Mouse (Mus musculus): ENCODE measurements around the gene Chrm4.

Chrm4 gene

DNA sequence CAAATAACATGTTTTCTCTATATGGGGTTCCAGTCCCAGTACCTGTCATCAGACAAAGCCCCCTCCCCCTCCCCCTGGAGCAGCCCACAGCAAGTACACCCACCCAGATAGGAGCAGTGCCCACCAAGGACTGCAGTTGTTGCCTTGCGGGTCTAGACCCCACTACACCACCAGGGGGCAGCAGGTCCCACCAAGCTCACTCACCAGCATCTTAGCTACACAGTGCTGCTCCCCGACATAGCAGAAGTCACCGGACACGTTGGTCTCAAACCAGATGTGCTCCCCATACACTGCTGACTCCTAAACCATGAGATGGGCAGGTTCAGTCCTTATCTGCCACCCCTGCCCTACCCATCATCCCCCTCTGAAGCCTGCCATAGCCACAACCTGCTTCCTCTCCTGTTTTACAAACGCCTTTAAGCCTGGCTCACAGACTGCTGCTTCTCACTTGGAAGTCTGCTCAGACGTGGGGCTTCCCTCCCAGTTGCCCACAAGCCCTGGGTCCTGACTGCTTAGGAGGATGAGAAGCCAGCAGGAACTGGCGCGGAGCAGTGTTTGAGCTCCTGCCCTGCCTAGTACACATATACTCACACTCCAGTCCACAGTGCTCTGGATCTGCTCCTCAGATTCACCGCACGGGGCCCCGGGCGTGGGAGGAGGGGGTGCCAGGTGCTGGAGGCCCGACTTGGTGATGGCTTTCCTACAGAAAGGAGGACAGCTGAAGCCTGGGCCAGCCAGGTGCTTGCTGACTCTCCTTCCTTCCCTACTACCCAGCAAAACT lies 17.3 kb downstream of the Chrm4 start:
- peak; percentile 90 for DNase-seq

DNA sequence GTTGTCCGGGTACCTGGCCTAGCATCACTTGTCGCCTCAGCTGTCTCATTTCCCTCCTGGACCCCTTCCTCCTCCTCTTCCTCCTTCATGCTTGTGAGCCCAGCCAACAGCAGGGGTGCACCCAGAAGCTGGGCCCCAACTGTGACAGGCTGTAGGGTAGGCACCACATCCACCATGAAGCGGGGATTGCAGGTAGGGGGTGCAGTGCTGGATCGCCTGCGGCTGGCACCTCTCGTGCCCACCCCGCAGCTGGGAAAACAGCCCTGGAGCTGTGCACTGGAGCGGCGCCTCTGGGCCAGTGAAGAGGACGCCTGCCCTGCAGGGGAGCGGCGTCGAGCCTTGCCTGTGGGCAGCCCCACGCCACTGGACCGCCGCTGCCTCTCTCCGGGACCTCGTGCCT lies 18.4 kb downstream of the Chrm4 start, which contains the start of gene Gm9821:
TSS of gene Gm9821 (plus strand) at position 221 of the 400 bp plus-strand sequence.
- no peak for DNase-seq

DNA sequence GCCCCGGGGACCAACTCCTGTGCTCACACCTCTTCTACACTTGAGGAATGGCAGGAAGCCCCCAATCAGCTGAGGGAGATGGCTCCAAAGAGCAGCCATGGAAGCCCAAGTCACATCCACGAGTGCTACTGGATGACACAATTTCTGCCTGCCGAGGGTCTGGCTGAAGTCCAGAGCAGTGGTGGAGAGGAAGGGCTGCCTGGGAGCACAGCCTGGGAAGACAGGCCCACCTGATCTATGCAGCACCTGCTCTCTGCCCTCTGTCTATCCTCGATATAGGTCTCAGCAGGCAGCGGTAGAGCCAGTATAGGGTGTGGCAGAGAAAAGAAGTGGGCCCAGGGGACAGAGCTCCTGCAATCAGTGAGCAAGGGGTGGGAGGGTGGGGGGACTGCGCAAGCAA lies 19.8 kb downstream of the Chrm4 start:
- no peak for DNase-seq

DNA sequence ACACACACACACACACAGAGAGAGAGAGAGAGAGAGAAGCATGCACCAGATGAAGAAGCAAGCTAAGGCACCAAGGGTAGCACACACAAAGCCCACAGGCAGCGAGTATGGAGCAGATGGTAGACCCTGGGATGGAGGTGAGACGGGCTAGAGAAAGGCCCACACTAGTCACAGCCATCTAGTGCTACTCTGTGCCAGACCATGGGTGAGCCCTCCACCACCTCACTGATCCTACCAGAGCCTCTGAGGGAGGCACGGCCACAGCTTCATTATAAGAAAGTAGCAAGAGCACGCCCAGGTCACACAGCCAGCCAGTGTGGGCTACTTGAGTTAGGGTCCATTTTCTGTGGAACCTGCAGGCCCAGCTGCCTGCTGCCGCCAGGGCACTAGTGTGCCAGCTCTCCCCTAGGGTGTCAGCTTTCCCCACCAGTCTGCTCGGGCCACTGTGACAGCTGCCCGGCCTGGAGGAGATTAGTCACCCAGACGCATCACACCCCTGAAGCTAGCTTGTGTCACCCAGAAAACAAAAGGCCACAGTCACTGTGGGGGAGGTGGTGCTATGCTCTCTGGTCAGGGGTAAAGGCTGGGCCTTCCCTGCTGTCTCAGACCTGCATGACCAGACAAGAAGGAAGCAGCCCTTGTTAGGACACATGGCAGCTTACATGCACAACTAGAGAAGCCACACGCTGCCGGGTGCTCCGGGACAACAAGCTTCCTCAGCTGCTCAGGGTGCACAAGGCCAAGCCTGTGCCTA lies 20.5 kb downstream of the Chrm4 start:
- no peak for DNase-seq

DNA sequence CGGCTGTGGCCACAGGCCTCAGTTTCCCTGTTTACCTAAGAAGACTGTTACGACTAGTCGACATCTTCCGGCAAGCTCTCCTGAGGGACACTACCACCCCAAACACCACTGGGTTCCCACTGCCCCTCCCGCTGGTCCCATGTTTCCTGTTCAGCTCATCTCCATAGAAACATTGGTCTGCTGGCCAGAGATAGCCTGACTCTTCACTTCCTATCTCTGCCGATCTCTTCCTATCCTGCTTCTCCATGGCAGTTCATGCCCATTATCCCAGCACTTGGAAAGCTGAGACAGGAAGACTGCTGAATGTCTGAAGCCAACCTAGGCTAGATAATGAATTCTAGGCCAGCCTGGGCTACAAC lies 21.1 kb downstream of the Chrm4 start:
- no peak for DNase-seq

DNA sequence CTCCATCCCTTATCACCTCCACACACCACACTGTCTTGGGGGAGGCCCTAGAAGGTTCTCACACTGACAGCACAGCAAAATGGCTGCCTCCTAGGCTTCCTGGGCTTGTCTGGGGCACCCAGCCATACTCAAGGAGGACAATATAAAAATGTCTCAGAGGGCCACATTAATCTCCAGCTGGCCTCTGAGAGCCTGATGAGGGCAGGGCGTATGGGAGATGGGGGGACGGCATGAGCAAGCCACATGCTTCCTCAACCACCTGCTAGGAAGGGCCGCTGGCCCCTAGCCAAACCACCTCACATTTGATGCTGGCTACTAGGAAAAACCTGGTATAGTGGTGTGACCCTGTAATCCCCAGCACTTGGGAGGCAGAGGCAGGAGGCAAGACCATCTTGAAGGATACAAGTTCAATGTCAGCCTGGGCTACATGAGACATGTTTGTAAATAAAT lies 21.8 kb downstream of the Chrm4 start:
- no peak for DNase-seq

DNA sequence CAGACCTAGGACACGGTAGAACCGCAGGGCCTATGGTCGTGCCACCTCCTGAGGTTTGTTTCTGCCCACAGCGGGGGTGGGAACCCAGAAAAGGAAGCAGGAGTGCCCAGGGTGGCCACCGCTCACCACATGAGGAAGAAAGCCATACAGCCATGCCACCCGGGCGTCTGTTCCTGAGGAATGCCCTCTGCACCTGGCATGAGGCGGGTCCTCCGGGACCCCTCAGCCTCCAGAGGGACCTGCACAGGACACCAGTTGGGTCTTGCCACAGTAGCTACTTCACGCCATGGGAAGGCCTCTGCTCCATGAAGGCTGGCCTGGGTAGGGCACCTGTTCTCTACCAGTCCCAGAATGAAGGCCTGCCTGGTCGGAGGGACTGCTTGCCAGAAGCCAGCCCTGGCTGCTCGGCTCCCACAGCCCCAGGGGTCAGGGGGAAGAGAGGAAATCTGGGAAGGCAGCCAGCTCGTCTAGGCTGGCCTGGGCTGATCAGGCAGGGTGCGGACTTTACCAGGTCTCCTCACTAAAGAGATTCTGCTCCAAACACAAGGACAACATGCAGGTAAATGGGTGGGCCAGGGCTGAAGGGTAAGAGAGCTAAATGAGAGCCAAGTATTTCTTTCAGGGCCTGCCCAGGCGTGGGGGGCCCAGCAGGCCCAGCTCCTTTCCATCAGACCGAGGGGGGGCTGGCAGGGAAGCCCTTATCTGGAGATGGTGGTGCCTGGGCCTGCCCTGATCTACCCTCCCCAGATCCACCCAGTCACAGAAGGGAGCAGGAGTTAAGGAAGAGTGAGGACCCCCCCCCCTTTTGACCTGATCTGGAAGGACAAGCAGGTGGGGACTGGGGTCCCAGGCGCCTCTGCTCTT lies 22.6 kb downstream of the Chrm4 start:
- DNase-seq, result peak; percentile 64

DNA sequence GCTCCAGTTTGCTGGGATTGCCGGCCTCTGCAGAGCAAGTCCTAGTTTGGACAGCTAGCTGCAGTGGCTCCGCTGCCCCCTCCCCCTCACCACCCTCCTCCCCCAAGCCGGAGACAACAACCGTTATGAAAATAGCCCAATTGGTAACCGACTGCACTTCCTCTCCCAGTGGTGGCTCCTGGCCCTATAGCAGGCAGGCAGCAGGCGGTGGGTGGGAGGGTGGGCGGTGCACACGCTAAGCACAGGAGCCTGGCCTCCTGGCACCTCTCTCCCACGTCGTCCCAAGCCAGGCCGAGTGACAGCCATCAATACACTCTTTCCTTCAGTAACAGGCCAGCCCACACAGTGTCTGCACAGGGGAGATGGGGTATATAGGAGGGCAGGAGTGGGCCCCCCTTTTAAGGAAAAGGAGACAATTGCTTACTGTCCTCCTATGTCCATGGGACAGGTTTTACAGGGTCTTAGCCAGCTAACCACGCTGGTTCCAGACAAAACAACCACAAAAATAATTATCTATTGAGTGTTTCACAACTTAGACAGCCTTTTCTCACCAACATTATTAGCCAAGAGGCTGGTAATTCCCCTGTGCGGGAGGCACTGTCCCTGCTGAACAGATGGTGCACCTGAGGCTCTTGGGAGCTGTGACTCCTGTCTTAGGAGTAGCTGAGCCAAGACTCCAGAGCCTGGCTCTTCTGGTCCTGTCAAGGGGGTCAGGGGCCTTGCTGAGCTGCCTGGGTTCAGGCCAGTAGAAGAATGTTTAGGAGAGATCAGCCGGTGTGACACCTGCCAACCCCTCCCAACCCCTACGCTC lies 23.4 kb downstream of the Chrm4 start:
- DNase-seq, result peak; percentile 70

DNA sequence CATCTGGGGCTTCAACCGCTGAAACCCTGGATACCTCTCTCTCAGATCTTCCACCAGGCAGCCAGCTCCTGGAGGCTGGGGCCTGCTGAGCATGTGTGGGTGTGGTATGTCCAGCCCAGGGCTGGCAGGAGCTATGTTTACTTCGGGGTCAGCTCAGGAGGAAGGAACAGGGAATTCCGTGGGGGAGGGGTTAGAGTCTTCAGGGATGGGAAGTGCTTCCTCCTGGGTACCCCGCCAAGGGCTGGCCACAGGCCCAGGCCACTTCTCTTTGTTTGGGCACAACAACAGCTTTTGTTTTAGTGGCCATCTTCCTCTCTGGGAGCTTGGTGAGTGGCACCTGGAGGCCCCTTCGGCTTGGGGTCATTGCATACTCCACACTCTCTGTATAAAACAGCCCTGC lies 26.8 kb downstream of the Chrm4 start:
- DNase-seq, result no peak

DNA sequence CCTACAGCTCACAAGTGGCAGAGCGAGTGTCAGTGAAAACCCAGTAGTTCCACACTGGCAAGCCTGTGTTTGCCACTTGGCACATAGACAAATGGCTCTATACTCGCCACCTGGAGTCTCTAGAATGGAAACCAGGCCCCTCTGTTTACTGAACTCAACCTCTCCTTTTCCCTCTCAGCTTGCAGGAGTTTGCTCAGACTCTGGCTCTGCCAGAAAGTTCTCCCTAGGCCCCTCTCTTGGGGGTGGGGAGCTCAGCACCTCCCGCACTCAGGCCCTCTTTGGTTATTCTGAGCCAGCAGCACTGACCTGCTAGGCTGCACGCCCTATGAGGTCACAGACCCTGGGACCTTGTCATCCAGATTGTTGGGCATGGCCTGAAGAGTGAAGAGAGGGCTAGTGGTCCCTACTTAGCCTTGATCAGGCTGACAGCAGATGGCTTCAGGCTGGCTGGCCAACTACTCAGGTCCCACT lies 28.1 kb downstream of the Chrm4 start:
- no peak for DNase-seq

DNA sequence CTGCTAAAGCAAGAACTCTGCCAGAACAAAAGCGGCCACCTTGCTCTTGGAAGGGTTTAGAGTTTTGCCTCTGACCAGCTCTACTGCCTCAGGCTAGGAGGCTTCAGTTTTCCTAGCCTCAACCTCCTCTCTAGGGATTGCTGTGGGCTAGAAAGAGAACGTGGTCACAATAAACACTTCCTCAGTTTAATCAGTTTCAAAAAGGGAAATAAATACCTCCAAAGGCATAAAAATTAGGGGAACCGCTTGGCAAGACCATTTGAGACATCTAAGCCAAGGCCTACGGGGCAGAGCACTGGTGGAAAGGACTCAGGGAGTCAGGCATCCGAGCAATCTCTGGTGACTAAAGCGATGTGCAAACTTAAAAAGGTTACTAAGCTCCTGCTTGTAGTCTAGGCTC lies 28.8 kb downstream of the Chrm4 start:
- DNase-seq, result no peak

DNA sequence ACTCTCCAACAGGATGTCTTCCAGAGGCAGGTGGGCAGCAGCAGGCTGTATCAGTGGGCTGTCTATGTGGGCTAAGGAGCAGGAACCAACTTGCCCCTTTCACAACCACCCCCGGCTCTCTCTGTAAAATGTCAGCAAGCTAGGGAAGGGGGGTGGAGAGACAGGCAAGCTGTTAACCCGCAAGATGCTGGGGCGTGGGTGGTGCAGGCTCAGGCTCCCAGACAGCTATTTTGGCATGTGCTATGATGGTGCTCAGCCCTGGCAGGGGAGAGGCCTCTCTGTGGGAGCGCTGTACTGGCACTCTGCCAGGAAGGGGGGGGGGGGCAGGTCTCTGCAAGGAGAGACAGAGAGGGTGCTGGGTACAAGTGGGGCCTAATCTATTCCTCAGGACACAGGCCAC lies 30.0 kb downstream of the Chrm4 start:
- DNase-seq, result peak; percentile 79

DNA sequence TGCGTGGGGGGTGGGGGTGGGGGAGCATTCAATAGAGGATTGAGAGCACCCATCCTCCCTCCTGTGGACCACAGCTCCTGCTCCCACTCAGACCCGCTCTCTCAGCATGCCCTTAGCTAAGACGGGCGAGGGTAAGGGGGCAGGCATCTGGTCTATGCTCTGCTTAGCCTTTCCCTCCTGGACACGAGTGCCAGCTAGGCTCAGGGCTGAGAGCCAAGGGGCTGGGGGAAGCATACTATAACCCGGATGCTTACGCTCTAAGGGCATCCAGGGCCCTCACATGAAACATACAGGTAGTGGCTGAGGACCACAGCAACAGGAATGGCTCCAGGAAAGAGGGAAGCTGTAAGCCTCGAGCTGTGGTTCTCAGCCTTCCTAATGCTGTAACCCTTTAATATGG lies 31.0 kb downstream of the Chrm4 start:
- no peak for DNase-seq

DNA sequence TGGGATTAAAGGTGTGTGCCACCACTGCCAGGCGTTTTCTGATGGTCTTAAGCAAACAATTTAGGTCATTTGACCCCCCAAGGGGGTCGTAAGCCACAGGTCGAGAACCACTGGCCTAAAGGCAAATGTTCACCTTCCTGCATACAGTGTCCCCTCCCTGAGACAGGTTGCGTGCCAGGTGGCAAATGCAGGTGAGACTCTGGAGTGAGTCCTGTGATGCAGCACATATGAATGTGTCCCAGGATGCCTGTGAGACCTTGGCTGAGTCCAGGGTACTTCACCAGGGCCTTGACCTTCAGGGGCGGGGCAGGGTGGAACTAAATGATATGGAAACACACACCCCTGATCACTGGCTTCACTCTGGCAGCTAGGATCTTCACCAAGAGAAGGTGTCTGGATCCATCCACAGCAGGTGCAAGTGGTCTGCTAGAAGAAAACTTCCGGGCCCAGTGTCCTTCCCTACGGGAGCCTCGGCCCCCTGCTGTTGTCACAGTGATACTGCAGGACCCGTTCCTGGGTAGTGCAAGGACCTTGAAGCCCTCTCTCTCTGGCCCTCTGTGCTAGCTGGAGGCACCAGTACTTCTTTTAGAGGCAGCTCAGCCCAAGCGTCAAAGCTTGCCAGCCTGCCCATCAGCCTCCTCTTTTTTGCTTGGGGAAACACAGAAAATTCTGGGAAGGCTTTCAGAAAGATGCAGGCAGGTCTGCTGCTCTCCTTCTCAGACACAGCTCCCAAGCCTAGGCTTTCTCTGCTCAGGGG lies 31.8 kb downstream of the Chrm4 start:
- peak; percentile 76 for DNase-seq

DNA sequence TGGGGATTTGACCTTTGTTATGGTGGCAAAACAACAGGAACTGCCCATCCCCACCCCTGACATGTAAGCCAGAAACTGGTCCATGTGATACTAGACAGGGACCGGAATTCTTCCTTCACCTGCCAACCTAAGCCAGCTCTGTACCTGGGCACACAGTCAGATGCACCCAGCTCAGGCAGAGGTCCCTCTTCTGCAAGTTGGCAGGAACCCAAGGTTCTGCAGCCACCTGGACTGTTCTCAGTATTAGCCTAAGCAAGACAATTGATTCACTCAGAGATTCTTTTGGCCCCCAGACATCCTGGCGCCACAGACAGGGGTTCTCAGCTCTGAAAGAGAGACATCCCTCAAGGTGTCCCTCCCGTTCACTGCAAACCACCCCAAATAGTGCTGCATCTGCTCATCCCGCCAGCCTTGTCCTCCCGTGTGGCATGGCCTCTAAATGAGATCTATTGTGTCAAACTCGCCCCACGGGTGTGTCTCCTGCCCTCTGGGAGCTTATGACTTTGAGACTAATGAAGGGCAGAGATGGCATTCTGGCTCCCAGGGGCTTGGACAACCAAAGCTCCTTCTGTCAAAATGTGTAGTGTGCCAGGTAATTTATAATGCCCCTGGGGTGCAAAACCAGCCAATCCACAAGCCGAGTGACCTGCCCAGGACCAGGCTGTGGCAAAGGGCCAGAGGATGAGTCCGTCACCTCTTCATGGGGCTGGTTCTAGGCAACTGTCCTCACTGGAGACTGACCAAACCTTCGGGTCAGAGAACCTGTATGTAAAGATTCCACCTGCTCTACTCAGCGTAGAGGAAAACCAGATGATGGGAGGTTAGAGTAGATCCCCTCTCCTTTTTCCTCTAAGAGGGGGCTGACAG lies 32.7 kb downstream of the Chrm4 start:
- DNase-seq, result no peak

DNA sequence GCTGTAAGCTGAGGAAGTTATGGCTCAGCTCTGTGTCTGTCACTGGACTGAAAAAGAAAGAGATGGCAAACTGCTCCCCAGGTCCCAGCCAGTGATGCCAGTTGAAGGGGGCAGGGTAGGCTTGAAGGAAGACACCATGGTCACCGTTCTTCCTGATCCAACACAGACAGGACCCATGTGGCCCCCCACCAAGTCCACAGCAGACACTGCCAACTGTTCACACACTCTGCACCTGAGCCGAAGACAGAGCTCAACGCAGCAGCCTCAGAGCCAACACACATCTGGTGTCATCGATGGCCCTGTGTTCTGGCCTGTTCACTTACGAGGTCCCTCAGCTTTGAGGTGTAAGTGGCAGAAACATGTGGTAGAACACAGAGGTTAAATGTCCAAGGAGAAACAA lies 33.4 kb downstream of the Chrm4 start:
- DNase-seq, result no peak

DNA sequence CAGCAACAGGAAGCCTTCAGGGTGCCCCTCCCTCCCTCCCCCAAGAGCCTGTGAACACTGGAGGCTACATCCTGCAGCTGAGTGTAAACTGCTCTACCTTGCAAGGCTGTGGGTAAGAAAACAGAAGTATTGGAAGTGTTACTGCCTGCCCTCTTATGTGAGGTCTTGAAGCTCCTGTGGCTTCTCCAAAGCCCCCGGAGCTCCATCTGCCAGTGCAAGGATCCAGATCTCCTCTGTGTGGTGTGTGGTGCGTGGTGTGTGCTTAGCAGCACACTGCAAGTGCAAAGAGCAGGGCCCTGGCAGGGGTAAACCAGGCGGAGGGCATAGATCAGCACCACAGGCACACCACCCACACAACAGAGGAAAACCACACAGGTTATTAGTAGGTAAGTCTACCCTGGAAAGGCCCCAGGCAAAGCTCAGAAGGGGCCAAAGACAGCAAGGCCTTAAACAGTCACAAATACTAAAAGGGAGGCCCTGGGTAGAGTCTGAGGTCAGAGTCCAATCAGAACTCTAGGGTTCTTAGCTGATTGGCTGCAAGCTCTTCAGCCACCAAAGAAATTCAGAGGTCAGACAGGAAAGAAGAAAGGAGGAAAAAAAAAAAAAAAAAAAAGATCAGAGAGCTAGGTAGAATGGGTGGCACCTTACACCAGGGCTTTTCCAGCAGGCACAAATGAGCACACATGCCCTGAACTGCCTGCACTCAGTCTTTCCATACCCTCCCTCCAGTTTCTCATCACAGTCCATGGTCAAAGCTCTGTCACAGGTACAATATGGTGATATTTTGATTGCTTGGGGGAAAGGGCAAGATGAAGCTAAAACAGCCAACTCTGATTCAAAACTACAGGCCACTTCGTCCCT lies 35.1 kb downstream of the Chrm4 start:
- peak; percentile 69 for DNase-seq

DNA sequence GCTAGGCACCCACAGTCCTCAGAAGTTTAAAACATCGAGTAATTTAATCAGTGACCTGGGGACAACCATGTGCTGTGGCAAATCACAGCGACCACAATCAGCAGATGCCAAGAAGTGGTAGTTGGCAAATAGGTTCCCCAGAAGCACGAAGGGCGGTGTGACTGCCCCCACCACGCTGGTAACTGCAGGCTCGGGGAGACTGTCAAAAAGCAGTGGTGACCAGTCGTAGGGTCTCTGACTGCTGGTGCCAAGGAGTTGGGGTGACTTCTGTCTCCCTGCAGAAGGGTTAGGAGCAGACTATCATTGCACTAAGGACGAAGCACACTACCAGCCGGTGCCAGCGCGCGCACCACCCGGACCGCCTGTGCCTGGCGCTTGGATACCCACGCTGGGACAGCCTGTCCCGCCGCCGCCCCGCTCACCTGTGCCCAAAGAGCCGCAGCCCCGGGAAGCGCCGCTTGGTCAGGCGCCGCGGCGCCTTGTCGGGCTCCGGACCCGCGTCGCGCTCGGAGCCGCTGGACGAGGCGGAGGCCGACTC lies 35.9 kb downstream of the Chrm4 start:
- peak; percentile 50 for DNase-seq

DNA sequence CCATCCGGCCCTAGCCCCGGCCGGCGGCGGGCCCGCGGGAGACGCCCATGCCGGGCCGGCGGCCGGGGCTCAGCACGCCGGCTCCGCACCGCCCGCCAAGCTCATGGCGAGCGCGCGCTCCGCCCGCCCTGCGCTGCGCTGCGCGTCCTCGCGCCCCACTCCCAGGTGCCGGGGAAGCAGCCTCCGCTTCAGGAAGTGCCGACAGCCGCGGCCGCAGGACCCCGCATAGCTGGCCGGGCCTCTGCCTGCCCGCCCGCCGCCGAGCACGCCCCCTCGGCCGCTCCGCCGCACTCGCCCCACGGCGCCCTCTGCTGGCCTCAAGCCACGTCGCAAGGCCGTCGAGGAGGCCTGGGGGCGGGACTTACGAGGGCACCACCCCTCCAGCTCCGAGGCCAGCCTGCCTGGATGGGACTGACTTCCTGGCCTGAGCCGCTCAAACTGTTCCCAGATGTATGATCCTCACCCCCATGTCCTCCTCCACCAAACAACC lies 36.4 kb downstream of the Chrm4 start:
- DNase-seq, result peak; percentile 98

Data from thymus, postnatal 25 days (tissue).